Mouse (Mus musculus): ENCODE data around the gene Glod5. TPM values are rescaled to one million over a fixed set of nuclear protein-coding genes. Genes with fewer than 3 reads are reported as not detected.

The Glod5 gene
- polyA plus RNA-seq, 1 experiment from 2014 or later = not detected

GRCm38 (mm10) chrX:8002971-8003370 lies 15.3 kb downstream of the Glod5 start:
- WGBS = 56% methylated on average over 4 of the region's 4 CpGs
- no peak overlapping the region for H3K4me3 ChIP-seq
- H3K9me3 ChIP-seq = 0 out of 2 replicates have a peak, but pooled peaks cover 2% of the 10 kb centered on the region
- no peak for DNase-seq (ENCODE audit: low spot score)
- H3K36me3 ChIP-seq (replicated peaks) = no peaks in the 10 kb centered on the region
- no peaks in the 10 kb centered on the region for H3K4me1 ChIP-seq
- no peaks in the 10 kb centered on the region for H3K27me3 ChIP-seq (replicated peaks; ENCODE audit: low read depth, poor library complexity, severe bottlenecking)
- H3K27ac ChIP-seq (replicated peaks) = no peak overlapping the region

- Histone ChIP-seq H3K4me3 (no peak overlapping the region), H3K27ac (replicated peaks) (no peak overlapping the region), H3K4me1 (no peaks in the 10 kb centered on the region), H3K27me3 (replicated peaks; ENCODE audit: low read depth, poor library complexity, severe bottlenecking) (no peaks in the 10 kb centered on the region), H3K36me3 (replicated peaks) (no peaks in the 10 kb centered on the region), H3K9me3 (0 out of 2 replicates have a peak, but pooled peaks cover 2% of the 10 kb centered on the region)
- DNase-seq (ENCODE audit: low spot score) = no peak
- WGBS = 17% methylated on average over 5 of the region's 5 CpGs
Observed at GRCm38 (mm10) chrX:8002001-8002400, 16.3 kb downstream of the Glod5 start.

- Histone ChIP-seq H3K4me3 (no peak overlapping the region), H3K27me3 (replicated peaks; ENCODE audit: low read depth, poor library complexity, severe bottlenecking) (no peaks in the 10 kb centered on the region), H3K4me1 (no peaks in the 10 kb centered on the region), H3K9me3 (0 out of 2 replicates have a peak, but pooled peaks cover 2% of the 10 kb centered on the region), H3K27ac (replicated peaks) (no peak overlapping the region), H3K36me3 (replicated peaks) (no peaks in the 10 kb centered on the region)
- 83% methylated on average over 3 of the region's 3 CpGs for WGBS
- no peak for DNase-seq (ENCODE audit: low spot score)
Observed at GRCm38 (mm10) chrX:8000546-8001192, 17.6 kb downstream of the Glod5 start.

- Histone ChIP-seq H3K4me3 (no peak overlapping the region), H3K27me3 (replicated peaks; ENCODE audit: low read depth, poor library complexity, severe bottlenecking) (no peaks in the 10 kb centered on the region), H3K4me1 (no peaks in the 10 kb centered on the region), H3K9me3 (0 out of 2 replicates have a peak, but pooled peaks cover 4% of the 10 kb centered on the region), H3K27ac (replicated peaks) (no peak overlapping the region), H3K36me3 (replicated peaks) (no peaks in the 10 kb centered on the region)
- no peak for DNase-seq (ENCODE audit: low spot score)
- WGBS = 79% methylated on average over 10 of the region's 10 CpGs
Observed at GRCm38 (mm10) chrX:7993068-7993735, 25.1 kb downstream of the Glod5 start.

GRCm38 (mm10) chrX:7992379-7993067 lies 25.8 kb downstream of the Glod5 start:
- H3K4me3 ChIP-seq = no peak overlapping the region
- 63% methylated on average over 8 of the region's 8 CpGs for WGBS
- no peaks in the 10 kb centered on the region for H3K36me3 ChIP-seq (replicated peaks)
- no peak for DNase-seq (ENCODE audit: low spot score)
- H3K27ac ChIP-seq (replicated peaks) = no peak overlapping the region
- no peaks in the 10 kb centered on the region for H3K27me3 ChIP-seq (replicated peaks; ENCODE audit: low read depth, poor library complexity, severe bottlenecking)
- 0 out of 2 replicates have a peak, but pooled peaks cover 4% of the 10 kb centered on the region for H3K9me3 ChIP-seq
- no peaks in the 10 kb centered on the region for H3K4me1 ChIP-seq

GRCm38 (mm10) chrX:7981368-7981767 lies 36.9 kb downstream of the Glod5 start:
- Histone ChIP-seq H3K36me3 (replicated peaks) (no peaks in the 10 kb centered on the region), H3K27ac (replicated peaks) (no peak overlapping the region), H3K9me3 (no peaks in the 10 kb centered on the region; the same call in 1 of the 2 replicates), H3K4me1 (no peaks in the 10 kb centered on the region), H3K27me3 (replicated peaks; ENCODE audit: low read depth, poor library complexity, severe bottlenecking) (no peaks in the 10 kb centered on the region), H3K4me3 (no peak overlapping the region)
- DNase-seq (ENCODE audit: low spot score) = no peak
- 90% methylated on average over 7 of the region's 7 CpGs for WGBS

- no peak for DNase-seq (ENCODE audit: low spot score)
- 93% methylated on average over 11 of the region's 11 CpGs for WGBS
- H3K27ac ChIP-seq (replicated peaks) = no peak within 1 kb of the TSS
- H3K4me1 ChIP-seq = no peaks in the 10 kb centered on the region
- no peak within 1 kb of the TSS for H3K4me3 ChIP-seq
- no peaks in the 10 kb centered on the region for H3K36me3 ChIP-seq (replicated peaks)
- H3K27me3 ChIP-seq (replicated peaks; ENCODE audit: low read depth, poor library complexity, severe bottlenecking) = no peaks in the 10 kb centered on the region
- H3K9me3 ChIP-seq = no peaks in the 10 kb centered on the region; the same call in 1 of the 2 replicates
Observed at GRCm38 (mm10) chrX:7977892-7978291, 40.4 kb downstream of the Glod5 start, which contains the start of gene Gata1. Gata1 (minus strand) TSS chrX:7978071.

- no peaks in the 10 kb centered on the region for H3K4me1 ChIP-seq
- 58% methylated on average over 4 of the region's 4 CpGs for WGBS
- no peak overlapping the region for H3K27ac ChIP-seq (replicated peaks)
- DNase-seq (ENCODE audit: low spot score) = no peak
- 0 out of 2 replicates have a peak, but pooled peaks cover 2% of the 10 kb centered on the region for H3K9me3 ChIP-seq
- H3K36me3 ChIP-seq (replicated peaks) = no peaks in the 10 kb centered on the region
- no peaks in the 10 kb centered on the region for H3K27me3 ChIP-seq (replicated peaks; ENCODE audit: low read depth, poor library complexity, severe bottlenecking)
- no peak overlapping the region for H3K4me3 ChIP-seq
Observed at GRCm38 (mm10) chrX:7971292-7971691, 47.0 kb downstream of the Glod5 start.

GRCm38 (mm10) chrX:7968899-7969298 lies 49.4 kb downstream of the Glod5 start:
- Histone ChIP-seq H3K36me3 (replicated peaks) (no peaks in the 10 kb centered on the region), H3K9me3 (0 out of 2 replicates have a peak, but pooled peaks cover 5% of the 10 kb centered on the region), H3K4me3 (no peak overlapping the region), H3K4me1 (no peaks in the 10 kb centered on the region), H3K27me3 (replicated peaks; ENCODE audit: low read depth, poor library complexity, severe bottlenecking) (no peaks in the 10 kb centered on the region), H3K27ac (replicated peaks) (no peak overlapping the region)
- DNase-seq (ENCODE audit: low spot score) = no peak
- 88% methylated on average over 3 of the region's 3 CpGs for whole genome bisulfite sequencing

GRCm38 (mm10) chrX:7968226-7968625 lies 50.1 kb downstream of the Glod5 start:
- no peaks in the 10 kb centered on the region for H3K27me3 ChIP-seq (replicated peaks; ENCODE audit: low read depth, poor library complexity, severe bottlenecking)
- no peak overlapping the region for H3K4me3 ChIP-seq
- DNase-seq (ENCODE audit: low spot score) = no peak
- H3K4me1 ChIP-seq = no peaks in the 10 kb centered on the region
- WGBS = 85% methylated on average over 8 of the region's 8 CpGs
- H3K9me3 ChIP-seq = 0 out of 2 replicates have a peak, but pooled peaks cover 5% of the 10 kb centered on the region
- H3K36me3 ChIP-seq (replicated peaks) = no peaks in the 10 kb centered on the region
- no peak overlapping the region for H3K27ac ChIP-seq (replicated peaks)

- WGBS = 72% methylated on average over 9 of the region's 9 CpGs
- no peaks in the 10 kb centered on the region for H3K36me3 ChIP-seq (replicated peaks)
- no peak for DNase-seq (ENCODE audit: low spot score)
- no peaks in the 10 kb centered on the region for H3K27me3 ChIP-seq (replicated peaks; ENCODE audit: low read depth, poor library complexity, severe bottlenecking)
- H3K4me1 ChIP-seq = no peaks in the 10 kb centered on the region
- no peak overlapping the region for H3K4me3 ChIP-seq
- H3K9me3 ChIP-seq = 0 out of 2 replicates have a peak, but pooled peaks cover 5% of the 10 kb centered on the region
- H3K27ac ChIP-seq (replicated peaks) = no peak overlapping the region
Observed at GRCm38 (mm10) chrX:7967596-7968201, 50.6 kb downstream of the Glod5 start.

GRCm38 (mm10) chrX:7966161-7966560 lies 52.1 kb downstream of the Glod5 start:
- H3K4me3 ChIP-seq = no peak overlapping the region
- no peak for DNase-seq (ENCODE audit: low spot score)
- H3K9me3 ChIP-seq = 0 out of 2 replicates have a peak, but pooled peaks cover 3% of the 10 kb centered on the region
- no peaks in the 10 kb centered on the region for H3K36me3 ChIP-seq (replicated peaks)
- no peaks in the 10 kb centered on the region for H3K27me3 ChIP-seq (replicated peaks; ENCODE audit: low read depth, poor library complexity, severe bottlenecking)
- H3K4me1 ChIP-seq = no peaks in the 10 kb centered on the region
- 69% methylated on average over 4 of the region's 4 CpGs for WGBS
- no peak overlapping the region for H3K27ac ChIP-seq (replicated peaks)
